Mouse (Mus musculus): ENCODE results near the gene Ess2. TPM values are rescaled to one million over a fixed set of nuclear protein-coding genes. Genes with fewer than 3 reads are reported as not detected.
A peak's percentile ranks its signal among the peaks of the same experiment; 100 is the strongest.
"Not testable (repeated sequence)": the region's sequence is repeated elsewhere in the genome, so short reads cannot be mapped to it uniquely, and the experiment has no call there.

Ess2 gene
- total RNA-seq (2021), result 10 to 100 TPM; 28.7 to 30.1 TPM

DNA sequence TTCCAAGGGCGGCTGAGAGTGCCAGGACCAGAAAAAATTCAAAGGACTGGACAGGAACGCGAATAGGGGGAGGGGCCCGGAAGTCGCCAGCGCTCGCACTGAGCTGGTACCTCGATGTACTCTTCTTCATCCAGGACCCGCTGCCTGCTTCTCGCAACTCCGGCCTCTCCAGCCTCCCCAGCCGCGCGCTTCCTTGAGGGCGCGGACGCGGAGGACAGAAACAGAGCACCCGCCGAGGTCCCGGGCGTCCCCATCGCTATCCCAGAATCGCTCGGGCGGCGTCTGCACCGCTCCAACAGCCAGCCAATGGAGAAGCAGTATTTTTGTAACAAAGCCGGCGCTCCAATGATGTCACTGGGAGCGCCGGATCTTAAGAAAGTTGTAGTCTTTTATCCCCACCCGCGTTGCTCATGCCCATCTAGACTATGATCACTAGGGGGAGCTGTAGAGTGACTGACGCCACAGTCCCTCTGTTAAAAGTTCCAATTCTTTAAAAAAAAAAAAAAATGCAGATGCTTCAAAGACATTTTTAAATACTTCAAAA is at the start of gene Ess2:
Ess2 (minus strand) TSS at position 297 of the 544 bp plus-strand sequence.
- peak; percentile 95 to 98 for DNase-seq (ENCODE audit: low spot score in 2 of 2)
- intact Hi-C loops (cut with DNase I), result loop anchor here (5.0 kb wide), 2 partner anchors 76 to 136 kb away; no protein-coding TSS in a partner anchor

DNA sequence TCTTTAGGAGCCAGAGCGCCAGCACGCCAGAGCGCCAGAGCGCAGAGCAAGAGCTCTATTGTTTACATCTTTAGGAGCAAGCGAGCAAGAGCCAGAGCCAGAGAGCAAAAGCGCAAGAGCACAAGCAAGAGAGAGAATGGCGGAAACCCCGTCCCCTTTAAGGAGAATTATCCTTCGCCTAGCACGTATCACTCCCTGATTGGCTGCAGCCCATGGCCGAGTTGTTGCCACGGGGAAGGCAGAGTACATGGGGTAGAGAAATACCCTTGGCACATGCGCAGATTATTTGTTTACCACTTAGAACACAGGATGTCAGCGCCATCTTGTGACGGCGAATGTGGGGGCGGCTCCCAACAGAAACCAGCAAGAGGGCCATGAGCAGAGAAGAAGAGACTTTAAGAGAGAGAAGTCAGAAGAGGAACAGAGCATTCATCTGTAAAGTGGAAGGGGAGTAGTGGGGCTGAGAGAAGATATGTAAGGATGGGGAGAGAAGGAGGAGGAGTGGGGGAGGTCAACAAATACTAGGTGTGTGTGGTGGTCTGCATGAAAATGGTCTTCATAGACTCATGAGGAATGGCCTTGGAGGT is 45.0 kb upstream of the Ess2 start:
- DNase-seq (ENCODE audit: low spot score in 2 of 2); intact Hi-C loops (cut with DNase I): not testable (repeated sequence)

DNA sequence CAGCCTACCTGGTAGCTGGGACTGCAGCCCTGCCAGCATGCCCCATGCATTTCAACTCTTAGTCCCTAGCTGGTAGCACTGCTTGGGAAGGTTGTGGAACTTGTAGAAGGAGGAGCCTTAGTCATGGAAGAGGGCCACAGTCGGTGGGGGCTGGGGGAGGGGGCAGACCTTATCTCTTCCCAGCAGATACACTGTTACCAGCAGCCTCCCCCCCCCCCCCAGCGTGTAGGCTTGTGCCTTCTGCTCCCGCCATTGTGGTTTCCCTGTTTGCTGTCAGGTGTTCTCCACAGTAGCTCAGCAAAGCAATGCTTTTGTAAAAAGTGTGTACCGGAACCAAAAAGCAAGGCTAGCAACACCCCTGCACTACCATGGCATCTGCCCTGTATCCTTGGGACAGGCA is 40.5 kb upstream of the Ess2 start:
- intact Hi-C loops (cut with DNase I), result no loop called here
- DNase-seq (ENCODE audit: low spot score in 2 of 2), result no peak

DNA sequence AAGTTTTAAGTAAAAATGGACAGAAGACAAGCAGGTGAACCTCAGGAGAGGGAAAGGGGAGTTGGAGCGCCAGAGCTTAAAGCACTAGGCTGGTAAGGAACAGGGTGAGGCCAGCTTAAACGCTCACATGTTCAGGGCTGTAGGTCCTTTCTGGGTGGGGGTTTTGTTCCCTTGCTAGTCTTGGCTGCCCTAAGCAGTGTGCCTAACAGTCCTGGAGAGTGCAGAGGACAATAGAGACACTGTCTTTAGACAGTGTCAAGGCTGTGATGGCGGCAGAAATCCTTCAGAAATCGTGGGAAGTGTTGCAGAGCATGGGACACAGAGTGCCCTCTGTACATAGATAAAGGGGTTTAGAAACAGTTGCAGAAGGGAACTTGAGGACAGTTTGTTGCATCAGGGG is 38.9 kb upstream of the Ess2 start:
- no peak for DNase-seq (ENCODE audit: low spot score in 2 of 2)
- intact Hi-C loops (cut with DNase I), result no loop called here

DNA sequence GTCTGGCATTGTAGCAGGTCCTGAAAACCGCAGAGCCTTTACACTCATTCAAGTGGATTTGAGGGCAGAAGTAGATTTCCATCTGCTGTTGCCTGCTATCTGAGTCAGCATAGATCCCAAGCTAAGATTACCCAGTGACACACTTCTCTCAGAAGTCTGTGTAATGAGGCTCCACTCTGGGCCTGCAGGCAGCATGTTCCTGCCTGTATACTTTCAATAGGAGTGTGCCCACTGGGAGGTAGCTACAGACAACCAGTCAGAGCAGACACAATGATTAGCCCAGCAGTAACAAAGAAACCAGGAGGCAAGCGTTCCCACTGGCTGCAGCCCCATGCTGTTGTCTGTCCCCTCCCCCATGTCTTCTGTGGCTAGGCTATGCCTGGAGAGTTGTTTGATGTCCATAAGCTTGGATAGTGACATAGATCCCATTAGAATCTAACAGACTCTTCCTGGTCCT is 38.3 kb upstream of the Ess2 start:
- peak in 1 of 2 experiments; percentile 61 for DNase-seq (ENCODE audit: low spot score in 2 of 2)
- intact Hi-C loops (cut with DNase I), result no loop called here

DNA sequence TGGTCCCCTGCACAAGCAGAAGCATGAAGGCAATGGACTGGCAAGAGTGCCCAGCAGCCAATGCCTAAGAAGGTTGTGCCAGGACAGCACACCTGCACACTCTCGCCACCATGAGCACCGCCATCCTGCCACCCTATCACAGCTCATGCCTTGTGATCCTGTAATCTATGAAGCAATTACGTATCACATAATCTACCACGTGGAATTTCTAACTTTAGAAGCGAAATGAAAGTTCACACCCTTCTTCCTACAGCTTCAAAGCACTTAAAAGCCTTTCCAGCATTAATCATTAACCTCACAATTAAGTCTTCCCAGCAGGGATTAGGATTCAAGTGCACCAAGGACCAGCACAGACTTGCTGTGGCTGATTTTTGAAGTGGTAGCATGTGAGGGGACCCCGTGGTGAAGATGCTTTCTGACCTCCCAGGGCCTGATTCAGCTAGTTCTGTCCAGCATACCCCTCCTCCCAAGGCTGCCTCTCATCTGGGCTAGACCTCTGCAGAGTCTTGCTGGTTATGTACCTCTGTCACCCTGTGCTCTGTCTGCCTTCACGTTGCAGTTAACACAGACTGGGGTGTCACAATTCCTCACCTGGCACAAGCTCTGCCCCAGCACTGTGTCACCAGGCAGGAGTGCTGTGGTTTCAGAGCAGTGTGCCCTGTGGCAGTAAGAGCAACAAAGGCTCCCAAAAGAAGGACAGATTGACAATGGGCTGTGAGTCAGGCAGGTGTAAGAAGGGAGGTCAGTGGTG is 34.1 kb upstream of the Ess2 start:
- DNase-seq (ENCODE audit: low spot score in 2 of 2), result no peak
- intact Hi-C loops (cut with DNase I), result no loop called here

DNA sequence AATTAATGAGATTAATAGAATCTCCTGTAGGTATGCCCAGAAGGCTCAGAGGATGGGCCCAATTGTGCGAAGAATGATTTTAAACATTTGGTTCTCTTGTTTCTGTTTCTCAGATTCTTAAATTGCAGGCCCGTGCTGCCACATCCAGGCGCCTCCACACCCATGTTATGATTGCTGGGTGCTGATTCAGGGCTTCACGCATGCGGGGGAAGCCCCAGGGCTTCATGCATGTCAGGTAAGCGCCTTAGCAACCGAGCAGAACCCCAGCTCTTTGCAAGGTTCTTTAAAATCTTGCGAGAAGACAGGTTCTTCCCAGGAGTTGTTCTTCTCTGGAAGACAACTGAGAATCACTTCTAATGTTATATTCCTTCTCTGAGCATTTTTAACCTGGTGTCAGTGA is 32.3 kb upstream of the Ess2 start:
- DNase-seq (ENCODE audit: low spot score in 2 of 2), result no peak
- intact Hi-C loops (cut with DNase I), result no loop called here

DNA sequence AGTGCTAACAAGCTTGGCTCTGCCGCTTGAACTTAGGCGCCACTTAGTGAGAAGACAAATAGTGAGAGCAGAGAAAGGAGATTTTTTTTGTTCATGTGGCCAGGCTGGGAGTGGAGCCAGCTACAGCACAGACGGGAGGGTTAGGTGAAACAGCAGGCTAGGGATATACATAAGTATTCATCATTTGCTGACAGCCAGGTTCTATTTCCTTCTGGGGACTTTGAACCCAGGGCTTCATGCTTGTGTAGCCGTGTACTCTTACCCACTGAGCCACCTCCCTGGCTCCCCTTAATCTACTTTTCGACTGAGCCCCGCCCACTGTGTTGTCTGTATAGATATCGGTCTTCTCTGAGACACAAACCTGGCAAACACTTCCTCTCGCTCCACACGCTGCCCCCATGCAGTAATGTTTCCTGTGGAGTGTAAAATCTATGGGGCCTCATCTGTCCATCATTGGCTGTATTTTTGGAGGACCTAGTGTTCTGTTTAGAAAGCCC is 28.2 kb upstream of the Ess2 start:
- no peak for DNase-seq (ENCODE audit: low spot score in 2 of 2)
- intact Hi-C loops (cut with DNase I), result loop anchor here (5.0 kb wide), 1 partner anchor 98 kb away; no protein-coding TSS in a partner anchor

DNA sequence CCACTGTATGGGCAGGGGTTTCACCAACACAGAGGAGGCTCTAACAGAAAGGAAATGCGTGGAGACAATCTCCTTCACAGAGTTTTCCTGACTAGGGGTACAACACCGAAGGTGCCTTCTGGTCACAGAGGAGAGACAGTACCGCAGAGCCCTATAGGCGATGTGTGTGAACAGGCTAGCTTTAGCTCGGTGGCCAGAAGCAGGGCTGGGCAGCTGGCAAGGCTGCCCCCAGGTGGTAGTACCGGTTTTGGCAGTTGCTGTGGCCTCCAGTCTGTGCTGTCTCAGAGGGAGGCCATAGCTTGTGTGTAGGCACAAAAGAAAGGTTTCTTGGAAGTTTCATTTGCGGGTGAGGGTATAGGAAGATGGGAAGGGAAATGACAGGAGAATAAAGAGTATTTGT is 27.7 kb upstream of the Ess2 start:
- intact Hi-C loops (cut with DNase I), result loop anchor here (5.0 kb wide), 1 partner anchor 98 kb away; no protein-coding TSS in a partner anchor
- DNase-seq (ENCODE audit: low spot score in 2 of 2), result peak; percentile 40 to 53

DNA sequence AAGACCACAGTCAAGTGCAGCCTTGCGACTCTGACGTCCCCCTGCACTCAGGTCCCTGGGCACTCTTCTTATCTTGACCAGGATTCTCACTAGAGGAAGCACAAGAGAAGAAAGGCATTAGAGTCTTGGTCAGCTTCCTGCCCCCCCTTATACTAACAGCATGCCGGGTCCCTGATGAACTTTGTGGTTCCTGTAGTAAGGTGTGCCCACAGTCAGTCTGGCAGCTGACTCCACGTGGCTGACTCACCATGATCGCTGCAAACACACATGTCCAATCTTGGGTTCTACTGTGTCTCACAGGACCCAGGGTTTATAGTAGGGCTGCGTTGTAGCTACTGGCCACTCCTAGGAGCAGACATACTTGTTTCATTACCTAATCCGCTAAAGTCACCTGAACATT is 27.0 kb upstream of the Ess2 start:
- intact Hi-C loops (cut with DNase I), result loop anchor here (5.0 kb wide), 1 partner anchor 99 kb away; no protein-coding TSS in a partner anchor
- DNase-seq (ENCODE audit: low spot score in 2 of 2), result no peak

DNA sequence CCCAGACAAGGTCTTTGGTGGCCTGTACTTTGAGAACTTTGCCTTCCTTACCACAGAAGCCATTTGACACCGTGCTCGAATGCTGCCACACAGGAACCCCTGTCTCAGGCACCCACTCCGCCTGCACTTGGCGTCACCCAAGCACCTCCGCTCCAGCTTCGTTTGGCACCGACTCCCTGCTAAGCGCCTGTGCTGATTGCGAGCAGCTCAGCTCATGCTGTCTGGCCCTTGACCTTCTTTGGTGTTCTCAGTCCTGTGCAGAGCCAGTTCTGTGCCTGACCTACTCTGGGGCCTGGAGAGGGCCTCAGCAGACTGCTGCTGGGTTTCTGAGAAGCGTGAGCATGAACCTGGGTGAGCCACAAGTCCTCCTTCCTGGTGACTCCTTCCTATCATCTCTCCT is 25.6 kb upstream of the Ess2 start:
- intact Hi-C loops (cut with DNase I), result loop anchor here (5.0 kb wide), 1 partner anchor 101 kb away; no protein-coding TSS in a partner anchor
- no peak for DNase-seq (ENCODE audit: low spot score in 2 of 2)

DNA sequence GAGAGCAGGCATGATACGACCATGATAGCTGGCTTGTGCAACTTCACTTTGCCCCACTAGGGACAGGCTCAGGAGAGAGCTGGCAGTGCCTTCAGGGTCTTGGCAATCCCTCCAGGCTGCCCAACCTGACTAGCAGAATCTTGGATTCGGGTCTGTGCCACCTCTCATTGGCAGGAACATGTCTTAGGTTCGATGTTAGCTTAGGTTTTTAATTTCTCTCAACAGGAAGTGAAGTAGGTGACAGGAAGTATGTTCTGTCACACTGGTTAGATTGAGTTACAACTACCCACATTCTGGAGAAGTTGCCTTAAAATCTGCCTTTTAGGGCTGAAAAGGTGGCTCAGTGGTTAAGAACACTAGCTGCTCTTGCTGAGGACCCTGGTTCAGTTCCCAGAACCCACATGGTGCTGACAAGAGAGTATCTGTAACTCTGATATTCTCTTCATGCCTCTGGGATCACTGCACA is 23.3 kb upstream of the Ess2 start:
- no peak for DNase-seq (ENCODE audit: low spot score in 2 of 2)
- intact Hi-C loops (cut with DNase I), result loop anchor here (5.0 kb wide), 1 partner anchor 113 kb away; no protein-coding TSS in a partner anchor

DNA sequence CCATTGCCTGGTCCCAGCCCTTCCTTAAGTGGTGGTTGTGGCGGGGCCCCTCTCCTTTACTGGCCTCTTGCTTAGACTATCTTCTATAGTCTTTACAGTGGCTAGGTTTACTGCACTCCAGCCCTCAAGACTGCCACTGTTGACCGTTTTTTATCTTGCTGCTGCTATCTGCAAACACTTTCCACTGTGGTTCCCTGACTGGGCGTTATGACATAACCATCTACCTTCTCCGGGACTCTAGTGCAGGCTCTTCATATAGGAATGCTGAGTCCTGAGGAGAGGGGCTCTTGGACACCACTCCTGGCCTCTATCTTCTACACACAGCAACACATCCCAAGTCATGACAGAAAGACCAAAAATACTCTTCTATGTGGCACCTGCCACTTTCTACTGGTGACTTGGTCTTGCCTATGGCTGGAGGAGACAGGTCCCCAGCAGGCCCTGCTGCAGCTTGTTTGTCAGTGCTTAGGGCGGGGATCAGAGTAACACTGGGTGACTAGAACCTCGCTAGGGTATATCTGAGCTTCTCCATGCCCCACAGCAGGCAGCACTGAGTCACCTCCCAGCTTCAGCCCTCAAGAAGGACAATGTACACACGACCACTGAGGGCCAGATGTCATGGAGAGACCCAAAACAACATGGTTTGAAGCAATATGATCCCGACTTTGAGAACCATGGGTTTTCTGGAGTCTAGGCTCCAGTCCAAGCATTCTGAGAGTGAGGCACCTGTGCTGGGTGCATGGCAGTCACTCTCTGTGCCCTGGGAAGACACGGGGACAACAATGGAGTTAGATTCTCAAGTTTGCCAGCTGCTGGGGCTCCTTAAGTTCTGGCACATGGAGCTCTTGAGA is 22.7 kb upstream of the Ess2 start:
- no peak for DNase-seq (ENCODE audit: low spot score in 2 of 2)
- intact Hi-C loops (cut with DNase I), result loop anchor here (5.0 kb wide), 1 partner anchor 113 kb away; no protein-coding TSS in a partner anchor

DNA sequence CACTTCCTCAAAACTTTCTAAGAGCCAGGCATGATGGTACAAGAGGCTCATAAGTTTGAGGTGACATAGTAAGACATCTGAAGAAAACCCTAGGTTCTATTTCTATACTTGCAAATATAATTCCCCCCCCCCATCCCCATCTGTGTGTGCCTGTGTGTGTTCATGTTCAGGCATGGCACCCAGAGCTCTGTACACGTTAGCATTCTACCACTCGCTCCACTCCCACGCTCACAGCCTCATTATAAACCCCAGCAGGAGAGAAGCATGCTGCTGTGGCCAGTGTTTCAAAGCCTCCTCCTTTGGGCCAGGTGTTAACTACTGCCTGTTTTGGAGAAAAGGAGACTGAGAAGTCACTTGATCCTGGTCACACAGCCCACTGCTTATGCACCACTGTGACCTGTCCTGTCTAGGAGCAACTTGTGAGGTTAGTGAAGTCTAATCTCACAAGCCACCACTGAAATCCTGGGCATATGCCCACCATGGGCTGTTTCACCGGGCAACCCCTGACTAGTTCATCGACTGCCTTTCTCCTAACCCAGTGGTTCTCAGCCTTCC is 20.8 kb upstream of the Ess2 start:
- intact Hi-C loops (cut with DNase I), result loop anchor here (5.0 kb wide), 1 partner anchor 115 kb away; no protein-coding TSS in a partner anchor

DNA sequence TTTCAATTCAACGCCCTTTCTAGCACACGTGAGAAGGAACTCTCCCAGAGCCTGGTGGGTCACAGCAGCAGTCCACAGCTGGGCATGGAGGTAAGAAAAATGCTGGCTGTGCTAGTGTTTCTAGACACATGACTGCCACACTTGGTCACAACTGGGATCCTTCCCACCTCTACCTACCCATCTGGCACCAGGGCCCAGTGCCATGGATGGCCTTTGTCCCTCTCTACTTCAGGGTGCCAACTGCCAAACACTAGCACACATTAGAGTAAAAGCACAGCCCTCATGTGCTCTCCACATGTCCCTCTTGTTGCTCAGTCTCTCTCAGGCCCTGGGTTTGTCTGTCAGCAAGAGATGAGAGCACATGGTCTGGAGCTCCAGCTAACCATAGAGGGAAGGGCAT is 18.5 kb upstream of the Ess2 start:
- intact Hi-C loops (cut with DNase I), result loop anchor here (5.0 to 10.0 kb wide), 3 partner anchors 58 to 305 kb away; partner anchors contain the start of gene Zdhhc8
- no peak for DNase-seq (ENCODE audit: low spot score in 2 of 2)

More for the DNA sequence above, 20.8 kb upstream of the Ess2 start:
- peak in 1 of 2 experiments; percentile 59 for DNase-seq (ENCODE audit: low spot score in 2 of 2)

DNA sequence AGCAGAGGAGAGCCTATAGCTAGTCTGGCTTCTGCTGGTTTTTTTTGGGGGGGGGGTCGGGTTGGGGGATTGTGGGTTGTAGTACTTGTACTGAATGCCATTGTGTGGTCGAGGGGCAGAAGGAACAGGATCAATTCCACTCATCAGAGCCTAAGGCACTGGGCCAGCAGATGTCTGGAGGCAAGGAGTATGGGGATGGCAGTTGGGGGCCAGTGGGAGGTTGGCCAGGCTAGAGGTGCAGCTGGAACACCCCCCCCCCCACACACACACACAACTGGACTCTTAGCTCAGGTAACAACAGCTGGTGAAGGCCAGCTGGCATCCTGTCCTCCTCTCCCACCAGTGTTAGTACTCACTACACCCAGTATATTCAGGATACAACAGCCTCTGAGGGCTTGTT is 18.1 kb upstream of the Ess2 start:
- intact Hi-C loops (cut with DNase I), result loop anchor here (5.0 to 10.0 kb wide), 2 partner anchors 58 to 306 kb away; partner anchors contain the start of gene Zdhhc8
- DNase-seq (ENCODE audit: low spot score in 2 of 2), result no peak

DNA sequence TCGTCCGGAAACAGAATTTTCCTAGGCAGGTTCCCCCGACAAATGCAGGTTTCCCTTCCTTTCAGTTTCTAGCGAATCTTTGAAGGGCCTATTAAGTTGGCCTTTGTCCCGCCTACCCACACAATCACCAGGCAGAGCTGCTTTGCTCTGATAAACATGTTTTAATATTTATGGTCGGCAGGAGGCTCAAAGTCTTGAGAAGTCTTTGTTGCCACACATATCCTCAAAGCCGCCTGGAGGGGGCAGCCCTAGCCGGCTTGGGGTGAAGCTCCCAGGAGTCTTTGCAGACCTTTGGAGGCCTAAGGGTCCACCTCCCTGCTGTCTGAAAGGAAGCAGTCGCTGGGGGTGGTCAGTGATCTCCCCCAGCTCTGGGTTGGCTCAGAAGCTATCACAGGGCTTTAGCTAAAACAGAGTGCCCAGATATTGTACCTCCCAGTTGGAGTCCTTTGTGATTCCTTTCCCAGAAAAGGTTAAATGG is 17.5 kb upstream of the Ess2 start:
- DNase-seq (ENCODE audit: low spot score in 2 of 2), result peak; percentile 60
- intact Hi-C loops (cut with DNase I), result loop anchor here (5.0 to 10.0 kb wide), 2 partner anchors 59 to 306 kb away; partner anchors contain the start of gene Zdhhc8

DNA sequence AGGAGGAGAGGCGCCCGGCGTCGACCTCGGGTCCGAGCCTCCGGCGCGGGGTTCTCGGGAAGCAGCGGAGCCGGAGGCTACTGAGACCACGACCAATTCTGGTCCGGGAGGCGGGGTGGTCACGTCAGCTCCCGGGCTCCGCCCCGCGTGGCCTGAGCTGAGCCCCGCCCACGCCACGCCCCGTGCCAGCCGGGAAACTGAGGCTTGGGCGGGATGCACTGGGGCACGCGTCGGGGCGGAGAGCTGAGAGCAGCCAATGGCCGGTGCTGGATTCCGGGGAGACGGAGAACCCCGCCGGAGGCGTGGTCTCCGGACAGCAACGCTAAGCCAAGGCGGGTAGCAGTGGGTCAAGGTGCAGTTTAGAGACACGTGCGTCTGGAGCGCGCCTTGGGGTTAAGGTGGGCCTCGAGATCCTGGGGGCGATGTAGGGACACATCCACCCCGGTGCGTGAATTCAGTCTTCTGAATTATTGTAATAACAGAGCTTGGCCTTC is 17.0 kb upstream of the Ess2 start, which contains the start of gene Slc25a1:
Slc25a1 (minus strand) TSS at position 133 of the 494 bp plus-strand sequence.
- DNase-seq (ENCODE audit: low spot score in 2 of 2), result peak; percentile 85 to 88
- intact Hi-C loops (cut with DNase I), result loop anchor here (5.0 to 10.0 kb wide), 2 partner anchors 59 to 307 kb away; partner anchors contain the start of gene Zdhhc8
